Mouse (Mus musculus): ENCODE measurements around the gene Ube2v1. TPM values are rescaled to one million over a fixed set of nuclear protein-coding genes. Genes with fewer than 3 reads are reported as not detected.
"Not testable (repeated sequence)": the region's sequence is repeated elsewhere in the genome, so short reads cannot be mapped to it uniquely, and the experiment has no call there.

Gene Ube2v1
- total RNA-seq, 1 experiment from 2014 or later, result 43.7 TPM

- ATAC-seq (replicated peaks; ENCODE audit: insufficient number of reproducible peaks, low FRiP score, low TSS enrichment, poor library complexity, severe bottlenecking), result no peak
Observed at GRCm38 (mm10) chr2:167657973-167658372, 26.1 kb upstream of the Ube2v1 start.

- ATAC-seq (replicated peaks; ENCODE audit: insufficient number of reproducible peaks, low FRiP score, low TSS enrichment, poor library complexity, severe bottlenecking), result peak; percentile 81
Observed at GRCm38 (mm10) chr2:167656629-167657478, 25.0 kb upstream of the Ube2v1 start.

GRCm38 (mm10) chr2:167654911-167655600, 23.2 kb upstream of the Ube2v1 start:
- ATAC-seq (replicated peaks; ENCODE audit: insufficient number of reproducible peaks, low FRiP score, low TSS enrichment, poor library complexity, severe bottlenecking), result no peak

- no peak for ATAC-seq (replicated peaks; ENCODE audit: insufficient number of reproducible peaks, low FRiP score, low TSS enrichment, poor library complexity, severe bottlenecking)
Observed at GRCm38 (mm10) chr2:167652694-167653093, 20.8 kb upstream of the Ube2v1 start.

DNA sequence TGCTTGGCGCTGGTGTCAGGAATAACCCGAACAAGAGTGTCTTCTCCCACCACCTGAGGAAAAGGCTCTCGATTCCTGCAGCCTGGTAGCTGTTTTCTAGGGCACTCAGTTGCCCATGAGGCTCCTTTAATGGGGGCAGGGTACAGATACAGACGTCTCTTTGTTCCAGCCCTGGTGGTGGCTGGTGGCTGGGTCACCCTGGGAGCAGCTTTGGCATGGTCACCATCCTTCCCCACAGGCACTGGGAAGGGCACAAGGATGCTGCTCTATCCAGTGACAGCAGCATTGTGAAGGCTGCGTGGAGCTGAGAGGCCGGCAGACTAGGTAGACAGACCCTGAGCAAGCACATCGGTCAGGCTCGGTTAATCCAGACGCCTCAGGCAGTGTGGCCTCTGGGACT, 19.7 kb upstream of the Ube2v1 start:
- ATAC-seq (replicated peaks; ENCODE audit: insufficient number of reproducible peaks, low FRiP score, low TSS enrichment, poor library complexity, severe bottlenecking), result no peak

DNA sequence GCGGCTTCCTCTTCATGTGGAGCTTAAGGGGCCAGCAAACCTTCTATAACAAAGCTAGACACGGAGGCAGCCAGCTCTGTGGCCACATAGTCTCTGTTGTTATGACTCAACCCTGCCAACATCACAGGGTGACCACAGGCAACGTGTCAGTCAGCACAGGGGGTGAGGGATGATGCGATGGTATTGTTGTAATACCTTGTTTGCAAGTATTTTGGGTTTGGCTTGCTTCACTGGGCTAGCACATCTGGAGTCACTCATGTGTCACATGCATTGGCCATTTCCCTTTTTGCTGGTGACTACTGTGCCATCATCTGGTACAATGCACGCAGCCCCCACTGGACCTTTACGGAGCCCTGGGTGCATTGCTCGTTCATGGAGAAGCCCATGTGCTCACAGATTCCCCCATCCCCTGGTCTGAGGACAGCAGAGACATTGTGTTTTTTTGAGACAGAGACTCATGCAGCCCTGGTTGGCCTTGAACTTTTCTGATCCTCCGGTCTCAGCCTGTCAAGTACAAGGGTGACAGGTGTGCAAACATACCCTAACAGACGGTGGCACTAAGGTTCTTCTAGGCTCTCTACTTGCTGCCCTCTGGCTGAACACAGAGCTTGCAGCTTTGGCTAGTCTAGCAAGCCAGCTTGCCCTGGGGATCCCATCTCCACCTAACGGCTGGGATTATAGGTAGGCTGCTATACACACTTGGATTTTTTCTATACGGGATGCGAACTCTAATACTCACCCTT, 17.6 kb upstream of the Ube2v1 start:
- peak; percentile 75 for ATAC-seq (replicated peaks; ENCODE audit: insufficient number of reproducible peaks, low FRiP score, low TSS enrichment, poor library complexity, severe bottlenecking)

GRCm38 (mm10) chr2:167646411-167646810, 14.5 kb upstream of the Ube2v1 start:
- no peak for ATAC-seq (replicated peaks; ENCODE audit: insufficient number of reproducible peaks, low FRiP score, low TSS enrichment, poor library complexity, severe bottlenecking)

- not testable (repeated sequence) for ATAC-seq (replicated peaks; ENCODE audit: insufficient number of reproducible peaks, low FRiP score, low TSS enrichment, poor library complexity, severe bottlenecking)
Observed at GRCm38 (mm10) chr2:167643356-167644052, 11.6 kb upstream of the Ube2v1 start.

DNA sequence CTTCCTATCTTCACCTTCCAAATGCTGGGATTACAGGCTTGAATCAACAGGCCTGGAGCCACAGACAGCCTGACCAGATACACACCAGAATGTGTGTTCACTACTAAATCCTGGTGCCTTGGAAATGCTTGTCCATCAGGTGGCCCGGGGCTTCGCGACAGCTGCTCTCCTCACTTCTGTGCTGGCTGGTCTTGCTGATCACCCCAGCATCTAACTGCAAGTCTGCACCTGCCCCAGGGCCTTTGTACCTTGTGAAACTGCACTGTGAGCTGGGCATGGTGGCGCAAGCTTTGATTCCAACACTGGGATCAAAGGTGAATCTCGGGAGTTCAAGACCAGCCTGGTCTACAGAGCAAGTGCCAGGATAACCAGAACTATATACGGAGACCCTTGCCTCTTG, 10.3 kb upstream of the Ube2v1 start:
- ATAC-seq (replicated peaks; ENCODE audit: insufficient number of reproducible peaks, low FRiP score, low TSS enrichment, poor library complexity, severe bottlenecking), result no peak

- ATAC-seq (replicated peaks; ENCODE audit: insufficient number of reproducible peaks, low FRiP score, low TSS enrichment, poor library complexity, severe bottlenecking), result peak; percentile 60
Observed at GRCm38 (mm10) chr2:167641337-167641736, 9.4 kb upstream of the Ube2v1 start.

GRCm38 (mm10) chr2:167640279-167640678, 8.4 kb upstream of the Ube2v1 start:
- ATAC-seq (replicated peaks; ENCODE audit: insufficient number of reproducible peaks, low FRiP score, low TSS enrichment, poor library complexity, severe bottlenecking), result no peak

GRCm38 (mm10) chr2:167634865-167635512, 3.1 kb upstream of the Ube2v1 start:
- no peak for ATAC-seq (replicated peaks; ENCODE audit: insufficient number of reproducible peaks, low FRiP score, low TSS enrichment, poor library complexity, severe bottlenecking)

DNA sequence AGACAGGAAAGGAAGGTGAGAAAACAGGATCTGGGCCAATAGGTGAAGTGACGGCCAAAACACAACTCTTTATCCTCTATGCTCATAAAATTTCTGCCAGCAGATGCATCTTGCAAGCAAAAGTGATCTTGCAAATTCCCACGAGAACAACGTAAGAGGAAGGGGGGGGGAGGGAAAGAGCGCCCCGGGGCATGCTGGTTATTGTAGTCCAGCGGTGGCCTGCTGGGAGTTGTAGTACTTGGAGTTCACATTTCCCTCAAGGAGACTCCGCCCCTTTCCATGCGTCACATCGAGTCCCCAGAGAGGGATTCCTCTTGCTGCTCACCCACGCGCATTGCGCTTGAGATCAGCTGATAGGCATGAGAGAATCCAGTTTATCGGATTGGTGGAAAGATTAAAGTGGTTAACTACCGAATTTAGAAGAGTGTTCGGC, 2.5 kb upstream of the Ube2v1 start:
- ATAC-seq (replicated peaks; ENCODE audit: insufficient number of reproducible peaks, low FRiP score, low TSS enrichment, poor library complexity, severe bottlenecking), result peak; percentile 89

DNA sequence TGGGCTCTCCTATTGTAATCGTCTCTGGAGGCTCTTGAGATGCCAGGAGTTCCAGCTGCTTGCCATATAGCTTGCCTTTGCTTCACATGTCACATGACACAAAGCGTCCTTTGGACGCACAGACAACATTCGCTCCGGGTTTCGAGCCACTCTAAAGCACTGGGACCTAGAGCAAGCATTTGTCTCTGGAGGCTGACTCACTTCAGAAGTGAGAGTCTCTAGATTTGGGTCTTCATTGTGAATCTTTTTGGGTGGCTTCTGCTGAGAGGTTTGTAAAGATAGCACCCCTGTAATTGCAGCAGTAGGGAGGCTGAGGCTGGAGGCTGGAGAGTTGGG, 1.6 kb upstream of the Ube2v1 start:
- no peak for ATAC-seq (replicated peaks; ENCODE audit: insufficient number of reproducible peaks, low FRiP score, low TSS enrichment, poor library complexity, severe bottlenecking)

DNA sequence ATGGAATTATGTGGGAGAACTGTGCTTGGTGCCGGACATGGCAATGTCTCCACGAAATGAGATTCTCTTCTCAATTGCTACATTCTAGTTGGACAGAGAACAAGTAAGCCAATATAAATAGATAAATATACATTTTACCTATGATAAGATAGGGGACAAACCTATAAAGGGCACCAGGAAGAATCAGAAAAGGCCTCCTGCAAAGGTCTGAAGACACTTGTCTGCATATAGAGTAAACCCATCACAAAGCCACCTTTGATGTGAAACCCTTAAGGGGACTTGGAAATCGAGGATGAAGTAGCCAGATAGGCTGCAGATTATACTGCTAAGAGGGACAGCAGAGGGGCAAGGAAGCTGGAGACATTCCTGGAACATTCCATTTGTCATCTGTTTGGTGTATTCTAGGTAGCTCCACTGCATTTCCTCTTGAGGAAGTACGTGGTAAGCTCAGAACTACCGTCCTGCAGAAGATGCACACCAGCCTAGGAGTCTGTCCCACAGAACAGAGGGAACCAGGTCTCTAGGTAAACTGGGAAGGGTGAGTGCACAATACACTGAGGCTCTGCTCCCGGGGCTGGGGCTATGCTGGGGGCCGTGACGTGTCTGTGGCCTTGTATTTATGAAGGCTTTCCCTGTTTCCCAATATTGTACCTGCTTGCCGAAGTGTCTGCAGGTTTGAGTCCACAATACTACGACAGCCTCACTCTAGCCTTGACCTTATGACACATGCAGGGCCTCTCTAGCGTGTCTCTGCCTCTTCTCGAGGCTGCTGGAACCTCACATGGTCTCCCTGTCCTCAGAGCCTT, 1.0 kb upstream of the Ube2v1 start:
- no peak for ATAC-seq (replicated peaks; ENCODE audit: insufficient number of reproducible peaks, low FRiP score, low TSS enrichment, poor library complexity, severe bottlenecking)

DNA sequence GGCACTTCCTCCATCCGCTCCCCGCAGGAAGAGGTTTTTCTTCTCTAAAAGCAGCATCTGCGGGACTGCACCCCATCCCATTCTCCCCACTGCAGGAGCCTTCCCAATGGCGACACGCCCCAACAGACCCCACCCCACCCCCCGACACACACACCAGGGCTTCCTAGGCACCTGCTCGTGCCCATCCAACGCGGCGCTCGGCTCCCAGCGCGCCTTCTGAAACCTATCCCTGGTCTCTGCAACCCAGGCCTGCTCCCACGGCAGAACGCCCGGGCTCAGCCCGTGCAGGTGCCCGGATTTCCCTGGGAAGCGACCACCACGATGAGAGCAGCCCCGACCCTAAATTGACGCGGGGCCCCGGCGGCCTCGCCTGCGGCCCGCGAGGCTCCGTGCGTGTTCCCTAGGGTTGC, 709 bp downstream of the Ube2v1 start:
- no peak for ATAC-seq (replicated peaks; ENCODE audit: insufficient number of reproducible peaks, low FRiP score, low TSS enrichment, poor library complexity, severe bottlenecking)

- ATAC-seq (replicated peaks; ENCODE audit: insufficient number of reproducible peaks, low FRiP score, low TSS enrichment, poor library complexity, severe bottlenecking), result no peak
Observed at GRCm38 (mm10) chr2:167630421-167630820, 1.5 kb downstream of the Ube2v1 start.

Measured in monocyte, adult 5-6 weeks (primary cell).